16 mouse cellular contexts compared by ENCODE assay signal in genomic region chr15:74197566-74198082, GRCm38 (mm10).
"Had no signal": no experiment of that assay in that cellular context is flagged by ENCODE, and none has a peak within 500 bp of the region (broad histone marks: within the 10 kb centered on the region; RNA-seq: fewer than 3 reads in every experiment).

No protein-coding gene starts in this region.

- DNase-seq: lung, adult 2 months; lung, postnatal 14 days; lung, postnatal 36 days; right cerebral cortex, postnatal 14 days; thymus, adult 2 months; thymus, postnatal 25 days; thymus, postnatal 4 days had no signal

- H3K4me1 ChIP-seq: lung, embryonic 15.5 days; megakaryocyte, embryonic 14.5 days; stomach, embryonic 15.5 days had no signal

- H3K36me3 ChIP-seq: lung, embryonic 15.5 days; midbrain, embryonic 12.5 days; midbrain, embryonic 15.5 days; neural tube, embryonic 12.5 days; stomach, embryonic 15.5 days had no signal

- H3K4me3 ChIP-seq: lung, embryonic 15.5 days; megakaryocyte, embryonic 14.5 days; midbrain, embryonic 12.5 days; midbrain, embryonic 15.5 days; neural tube, embryonic 12.5 days; stomach, embryonic 15.5 days had no signal

- H3K4me2 ChIP-seq: lung, embryonic 15.5 days; midbrain, embryonic 12.5 days; midbrain, embryonic 15.5 days; neural tube, embryonic 12.5 days; stomach, embryonic 15.5 days had no signal

- ATAC-seq: lung, postnatal 0 days; midbrain, embryonic 15.5 days had no signal

- H3K9ac ChIP-seq: lung, embryonic 15.5 days; midbrain, embryonic 12.5 days; midbrain, embryonic 15.5 days; neural tube, embryonic 12.5 days; stomach, embryonic 15.5 days had no signal

- H3K27me3 ChIP-seq: lung, embryonic 15.5 days; megakaryocyte, embryonic 14.5 days; midbrain, embryonic 12.5 days; midbrain, embryonic 15.5 days; stomach, embryonic 15.5 days had no signal

- H3K27ac ChIP-seq: lung, embryonic 15.5 days; macrophage; midbrain, embryonic 12.5 days; midbrain, embryonic 15.5 days; neural tube, embryonic 12.5 days; stomach, embryonic 15.5 days; stomach, postnatal 0 days had no signal

- H3K9me3 ChIP-seq: lung, embryonic 15.5 days; megakaryocyte, embryonic 14.5 days; midbrain, embryonic 12.5 days; midbrain, embryonic 15.5 days; neural tube, embryonic 12.5 days; stomach, embryonic 15.5 days had no signal
